Mouse (Mus musculus): Measurements from ENCODE around the gene Pfkfb3.
"Not testable (repeated sequence)": the region's sequence is repeated elsewhere in the genome, so short reads cannot be mapped to it uniquely, and the experiment has no call there.

The Pfkfb3 gene

DNA sequence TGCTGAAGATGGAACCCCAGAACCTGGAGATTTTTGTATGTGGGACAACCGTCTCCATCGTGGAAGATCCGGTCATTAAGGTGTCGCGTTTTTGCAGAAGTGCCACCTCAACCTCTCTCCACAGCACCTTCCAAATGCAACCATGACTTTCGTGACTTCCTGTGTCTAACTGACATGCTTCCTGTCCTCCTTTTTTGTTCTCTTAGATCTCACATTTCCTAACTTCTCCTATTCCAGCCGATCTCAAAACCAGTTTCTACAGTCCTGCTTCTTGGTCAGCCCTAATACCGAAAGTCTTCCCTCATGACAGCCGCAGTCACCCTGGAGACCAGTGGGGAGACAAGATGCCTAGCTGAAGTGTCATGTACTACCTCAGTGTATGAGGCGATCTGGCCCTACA lies 5.4 kb downstream of the Pfkfb3 start:
- DNase-seq (ENCODE audit: low read depth, low spot score), result no peak

DNA sequence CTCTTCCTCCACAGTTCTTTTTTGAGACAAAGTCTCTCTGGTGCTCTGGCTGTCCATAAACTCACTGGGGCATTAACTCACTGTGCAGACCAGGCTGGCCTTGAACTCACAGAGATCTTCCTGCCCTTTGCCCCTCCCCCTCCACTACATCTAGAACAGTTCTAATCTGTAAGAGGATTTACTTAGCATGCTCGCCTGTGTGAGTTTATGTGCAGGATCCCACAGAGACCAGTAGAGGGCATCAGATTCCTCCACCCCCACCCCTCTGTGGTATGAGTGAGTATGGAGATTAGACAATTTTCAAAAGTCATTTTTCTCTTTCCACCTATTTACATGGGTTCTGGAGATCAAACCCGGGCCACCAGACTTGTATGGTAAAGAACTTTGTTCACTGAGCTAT lies 6.3 kb downstream of the Pfkfb3 start:
- DNase-seq (ENCODE audit: low read depth, low spot score), result no peak

DNA sequence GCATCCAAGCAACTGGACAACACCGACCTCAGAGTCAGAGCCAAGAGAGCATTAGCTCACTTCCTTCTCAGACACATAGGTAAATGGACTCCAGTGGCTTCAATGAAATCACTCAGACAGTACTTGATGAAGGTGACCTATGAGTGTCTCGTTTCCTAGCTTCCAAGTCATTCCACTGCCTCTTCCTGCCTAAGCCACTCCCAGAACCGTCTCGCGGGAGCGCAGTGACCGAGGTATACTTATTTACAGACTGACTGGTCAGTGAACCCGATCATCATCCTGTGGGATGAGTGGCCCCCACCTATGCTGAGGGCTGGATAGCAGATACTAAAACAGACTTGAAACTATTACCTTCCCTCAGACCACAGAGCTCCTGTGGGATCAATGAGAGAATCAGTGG lies 7.8 kb downstream of the Pfkfb3 start:
- no peak for DNase-seq (ENCODE audit: low read depth, low spot score)

- DNase-seq (ENCODE audit: low read depth, low spot score), result no peak
Measured at GRCm38 (mm10) chr2:11545380-11545779, 8.5 kb downstream of the Pfkfb3 start.

DNA sequence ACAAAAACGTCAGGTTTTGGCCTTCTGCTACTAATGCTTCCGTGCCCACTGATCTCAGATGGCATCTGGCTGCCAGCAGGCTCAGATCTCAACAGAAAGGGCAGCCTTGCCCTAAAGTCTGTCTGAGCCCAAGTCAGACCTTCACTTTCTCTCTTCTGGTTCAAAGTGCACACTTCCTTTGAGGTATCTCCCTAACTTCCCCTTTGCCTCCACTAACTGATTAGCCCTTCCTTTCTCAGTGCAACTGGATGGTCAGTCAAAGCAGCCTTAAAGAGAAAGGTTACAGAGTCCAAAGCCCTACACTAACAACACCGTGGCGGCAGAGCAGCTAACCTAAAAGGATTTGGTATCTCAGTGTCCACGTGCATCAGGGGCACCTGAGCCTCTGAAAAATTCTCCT lies 9.5 kb downstream of the Pfkfb3 start:
- DNase-seq (ENCODE audit: low read depth, low spot score), result no peak

DNA sequence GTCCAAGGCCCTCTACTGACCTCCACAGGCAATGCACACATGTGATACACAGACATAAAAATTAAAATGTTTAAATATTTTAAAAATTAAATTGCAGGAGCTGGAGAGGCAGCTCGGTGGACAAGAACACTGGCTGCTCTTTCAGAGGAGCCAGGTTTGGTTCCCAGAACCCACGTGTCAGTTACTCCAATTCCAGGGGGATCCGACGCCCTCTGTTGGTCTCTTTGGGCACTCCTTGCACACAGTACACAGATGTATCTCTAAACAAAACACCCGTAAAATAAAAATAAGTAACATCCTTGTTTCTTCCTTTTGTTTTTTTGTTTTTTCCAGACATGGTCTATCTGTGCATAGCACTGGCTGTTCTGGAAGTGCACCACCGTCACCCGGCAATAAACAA lies 10.7 kb downstream of the Pfkfb3 start:
- no peak for DNase-seq (ENCODE audit: low read depth, low spot score)

DNA sequence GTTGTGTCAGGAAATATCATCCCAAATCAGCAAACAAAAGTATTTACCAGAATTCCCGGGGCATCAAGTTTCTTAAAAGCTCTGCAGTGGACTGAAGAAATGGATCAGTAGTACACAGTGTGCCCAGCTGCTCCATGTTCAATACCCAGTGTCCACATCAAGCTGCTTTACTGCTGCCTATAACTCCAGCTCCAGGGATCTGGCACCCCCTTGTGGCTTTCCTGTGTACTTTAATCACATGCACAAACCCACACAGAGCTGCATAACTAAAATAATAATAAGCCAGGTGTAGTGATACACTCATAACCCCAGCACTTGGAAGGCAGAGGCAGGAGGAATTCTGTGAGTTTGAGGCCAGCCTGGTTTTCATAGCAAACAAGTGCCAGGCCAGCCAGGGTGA lies 11.2 kb downstream of the Pfkfb3 start:
- DNase-seq (ENCODE audit: low read depth, low spot score), result peak; percentile 46

DNA sequence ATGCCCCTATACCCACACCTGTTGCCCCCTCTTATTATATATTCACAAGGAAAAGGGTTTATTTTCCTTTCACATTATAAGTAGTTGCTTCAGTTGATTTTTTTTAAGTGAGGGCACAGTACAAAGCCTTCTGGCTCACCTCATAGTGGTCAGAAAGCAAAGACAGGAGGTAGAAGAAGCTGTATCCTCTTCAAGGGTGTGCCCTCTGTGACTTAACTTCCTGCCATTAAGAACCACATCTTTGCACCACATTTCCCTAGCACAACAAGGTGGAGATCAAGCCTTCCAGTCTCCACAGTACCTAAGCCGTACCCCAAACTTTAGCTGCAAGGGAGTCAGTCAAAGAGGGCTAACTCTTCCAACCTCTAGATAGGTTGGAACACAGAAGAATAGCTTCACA lies 11.8 kb downstream of the Pfkfb3 start:
- DNase-seq (ENCODE audit: low read depth, low spot score), result no peak

DNA sequence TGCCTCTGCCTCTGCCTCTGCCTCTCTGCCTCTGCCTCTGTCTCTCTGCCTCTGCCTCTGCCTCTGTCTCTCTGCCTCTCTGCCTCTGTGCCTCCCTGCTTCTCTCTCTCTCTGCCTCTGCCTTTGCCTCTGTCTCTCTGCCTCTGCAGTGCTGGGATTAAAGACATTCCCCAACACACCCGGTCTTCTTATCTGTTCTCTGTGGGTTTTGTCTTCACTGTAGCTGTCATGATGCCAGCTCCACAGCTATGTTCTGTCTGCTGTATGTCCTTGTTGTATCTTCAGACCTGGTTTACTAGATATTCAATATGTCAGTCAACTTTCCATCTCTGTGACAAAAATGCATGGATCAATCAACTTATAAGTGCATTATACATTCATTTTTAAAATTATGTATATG lies 12.3 kb downstream of the Pfkfb3 start:
- not testable (repeated sequence) for DNase-seq (ENCODE audit: low read depth, low spot score)

DNA sequence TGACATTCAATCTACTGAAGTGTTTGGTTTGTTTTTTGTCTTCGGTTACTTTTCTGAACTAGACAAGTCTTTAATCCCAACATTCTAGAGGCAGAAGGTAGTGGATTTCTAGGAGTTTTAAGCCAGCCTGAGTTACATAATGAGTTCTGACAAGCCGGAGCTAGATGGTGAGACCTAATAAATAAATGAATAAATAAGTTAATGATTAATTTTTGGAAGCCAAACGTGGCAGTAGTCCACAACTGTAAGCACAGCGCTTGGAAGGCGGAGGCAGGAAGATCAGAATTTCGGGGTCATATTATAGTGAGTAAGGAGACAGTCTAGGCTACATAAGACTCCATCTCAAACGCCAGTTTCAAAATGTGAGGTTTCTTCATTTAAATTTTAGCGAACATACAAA lies 17.9 kb downstream of the Pfkfb3 start:
- no peak for DNase-seq (ENCODE audit: low read depth, low spot score)

DNA sequence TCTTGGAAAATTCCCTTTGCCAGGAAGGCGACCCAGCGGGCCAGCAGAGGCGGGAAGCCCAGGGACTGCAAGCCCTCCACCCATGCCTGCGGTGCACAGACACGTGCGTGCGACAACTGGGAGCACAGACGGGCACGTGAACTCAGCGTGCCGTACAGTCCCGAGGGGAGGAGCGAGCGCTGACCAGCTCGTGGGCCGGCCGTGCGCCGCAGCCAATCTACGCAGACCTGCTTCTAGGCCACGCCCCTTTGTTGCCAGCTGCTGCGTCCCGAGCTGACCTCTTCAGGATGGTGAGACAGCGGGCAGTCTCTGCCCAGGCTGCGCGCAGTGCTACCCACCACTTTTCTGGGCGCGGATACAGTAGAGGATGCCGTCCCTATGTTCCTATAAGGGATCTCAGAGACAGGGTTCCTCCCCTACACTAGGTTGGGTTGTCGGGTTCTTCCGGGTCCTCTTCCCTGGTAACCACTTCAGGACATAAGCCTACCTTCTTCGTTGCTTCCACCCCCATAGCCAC lies 18.4 kb downstream of the Pfkfb3 start:
- peak; percentile 88 for DNase-seq (ENCODE audit: low read depth, low spot score)

GRCm38 (mm10) chr2:11534826-11535225 lies 19.1 kb downstream of the Pfkfb3 start:
- DNase-seq (ENCODE audit: low read depth, low spot score), result no peak

GRCm38 (mm10) chr2:11530101-11530500 lies 23.8 kb downstream of the Pfkfb3 start:
- no peak for DNase-seq (ENCODE audit: low read depth, low spot score)

DNA sequence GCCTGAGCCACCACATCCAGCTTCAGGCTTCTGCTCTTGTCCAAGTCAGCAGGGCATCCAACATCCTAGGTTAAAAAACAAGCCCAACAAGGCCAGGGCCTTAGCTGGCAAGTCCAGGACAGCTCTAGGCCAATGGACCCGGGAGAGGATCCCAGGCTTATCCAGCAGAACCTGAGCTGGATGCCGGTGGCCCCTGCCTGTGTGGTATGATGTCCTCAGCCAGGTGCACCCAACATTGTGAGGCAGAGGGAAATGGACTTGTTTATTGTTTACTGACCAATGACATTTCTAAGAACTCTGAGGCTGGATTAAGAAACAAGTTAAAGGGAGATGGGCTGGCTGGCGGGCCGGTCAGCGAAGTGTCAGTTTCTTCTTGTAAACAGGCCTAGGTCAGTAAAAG lies 27.8 kb downstream of the Pfkfb3 start:
- DNase-seq (ENCODE audit: low read depth, low spot score), result no peak

DNA sequence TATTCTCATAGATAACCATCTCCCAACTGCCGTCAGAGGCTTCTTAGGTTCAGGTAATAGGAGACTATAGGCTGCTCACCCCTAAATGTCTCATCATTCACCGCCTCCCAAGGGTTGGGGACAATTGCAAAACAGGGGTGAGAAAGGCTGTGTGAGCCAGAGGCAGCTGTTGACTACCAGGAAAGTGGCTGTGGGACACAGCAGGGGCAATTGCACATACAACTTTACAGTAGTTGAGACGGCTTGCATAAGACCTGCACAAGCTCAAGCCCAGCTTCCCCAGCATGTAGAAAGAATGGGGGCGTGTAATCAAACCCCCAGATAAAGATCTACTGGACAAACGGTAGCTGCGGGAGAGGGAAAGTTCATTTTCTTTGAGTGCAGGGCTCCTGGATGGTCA lies 29.1 kb downstream of the Pfkfb3 start:
- no peak for DNase-seq (ENCODE audit: low read depth, low spot score)

GRCm38 (mm10) chr2:11521758-11522157 lies 32.1 kb downstream of the Pfkfb3 start:
- no peak for DNase-seq (ENCODE audit: low read depth, low spot score)

DNA sequence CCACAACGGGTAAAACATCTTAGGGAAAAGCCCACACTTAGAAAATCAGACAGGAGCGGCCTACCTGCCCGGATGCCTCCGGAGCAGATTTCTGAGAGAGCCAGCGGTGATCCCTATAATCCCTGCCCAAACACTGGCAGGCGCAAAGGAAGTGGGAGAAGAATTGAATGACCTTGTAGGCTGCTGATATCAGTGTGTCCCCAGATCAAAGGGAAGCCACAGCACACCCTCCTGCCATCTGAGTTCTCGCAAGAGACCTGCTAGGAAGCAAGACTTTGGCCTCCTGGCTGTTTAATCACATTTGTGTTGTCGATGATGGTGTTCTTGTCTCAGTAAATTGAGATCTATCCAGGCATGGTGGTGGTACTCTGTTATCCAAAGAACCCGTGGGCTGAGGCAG lies 33.1 kb downstream of the Pfkfb3 start:
- DNase-seq (ENCODE audit: low read depth, low spot score), result no peak

DNA sequence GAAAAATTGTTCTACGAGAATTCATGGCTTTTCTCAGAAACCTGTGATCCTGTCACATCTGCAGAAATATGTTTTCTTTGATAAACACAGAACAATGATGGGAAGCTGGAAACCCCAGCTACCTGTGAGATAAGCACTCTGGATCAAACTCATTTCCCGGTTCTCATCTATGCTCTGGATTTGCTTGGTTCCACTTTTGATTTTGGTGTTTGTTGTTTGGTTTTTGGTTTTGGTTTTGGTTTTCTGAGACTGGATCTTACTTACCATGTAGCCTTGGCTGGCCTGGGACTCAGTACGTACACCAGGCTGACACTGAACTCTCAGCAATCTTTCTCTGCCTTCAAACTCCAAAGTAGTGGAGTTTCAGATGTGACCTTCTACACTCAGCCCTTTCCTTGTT lies 38.0 kb downstream of the Pfkfb3 start:
- no peak for DNase-seq (ENCODE audit: low read depth, low spot score)

- no peak for DNase-seq (ENCODE audit: low read depth, low spot score)
Measured at GRCm38 (mm10) chr2:11513057-11513967, 40.6 kb downstream of the Pfkfb3 start.

- DNase-seq (ENCODE audit: low read depth, low spot score), result no peak
Measured at GRCm38 (mm10) chr2:11512127-11512526, 41.8 kb downstream of the Pfkfb3 start.

DNA sequence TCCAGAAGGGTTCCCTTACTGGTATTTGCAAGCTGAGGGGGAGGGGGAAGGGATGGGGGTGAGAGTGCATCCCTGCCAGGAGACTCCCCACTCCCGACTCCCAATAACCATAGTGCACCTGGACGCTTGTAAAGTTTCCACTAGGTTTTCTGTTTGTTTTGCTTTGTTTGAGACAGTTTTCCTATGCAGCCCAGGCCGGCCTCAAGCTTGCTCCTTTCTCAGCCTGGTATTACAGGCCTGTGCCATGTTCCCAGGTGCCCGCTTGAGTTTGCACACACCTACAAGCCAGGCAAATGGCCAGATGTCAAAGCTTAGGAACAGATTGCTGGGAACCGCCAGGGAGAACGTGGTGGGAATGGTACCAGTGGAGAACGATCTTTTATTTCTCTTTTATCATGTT lies 50.1 kb downstream of the Pfkfb3 start:
- DNase-seq (ENCODE audit: low read depth, low spot score), result no peak

- peak; percentile 59 for DNase-seq (ENCODE audit: low read depth, low spot score)
Measured at GRCm38 (mm10) chr2:11502901-11503431, 50.9 kb downstream of the Pfkfb3 start.

GRCm38 (mm10) chr2:11502255-11502765 lies 51.6 kb downstream of the Pfkfb3 start:
- no peak for DNase-seq (ENCODE audit: low read depth, low spot score)
